Mouse (Mus musculus): ENCODE data around the gene Ddx23. TPM values are rescaled to one million over a fixed set of nuclear protein-coding genes. Genes with fewer than 3 reads are reported as not detected.

Gene Ddx23
- polyA plus RNA-seq, 1 experiment from 2014 or later = 16.5 TPM

DNA sequence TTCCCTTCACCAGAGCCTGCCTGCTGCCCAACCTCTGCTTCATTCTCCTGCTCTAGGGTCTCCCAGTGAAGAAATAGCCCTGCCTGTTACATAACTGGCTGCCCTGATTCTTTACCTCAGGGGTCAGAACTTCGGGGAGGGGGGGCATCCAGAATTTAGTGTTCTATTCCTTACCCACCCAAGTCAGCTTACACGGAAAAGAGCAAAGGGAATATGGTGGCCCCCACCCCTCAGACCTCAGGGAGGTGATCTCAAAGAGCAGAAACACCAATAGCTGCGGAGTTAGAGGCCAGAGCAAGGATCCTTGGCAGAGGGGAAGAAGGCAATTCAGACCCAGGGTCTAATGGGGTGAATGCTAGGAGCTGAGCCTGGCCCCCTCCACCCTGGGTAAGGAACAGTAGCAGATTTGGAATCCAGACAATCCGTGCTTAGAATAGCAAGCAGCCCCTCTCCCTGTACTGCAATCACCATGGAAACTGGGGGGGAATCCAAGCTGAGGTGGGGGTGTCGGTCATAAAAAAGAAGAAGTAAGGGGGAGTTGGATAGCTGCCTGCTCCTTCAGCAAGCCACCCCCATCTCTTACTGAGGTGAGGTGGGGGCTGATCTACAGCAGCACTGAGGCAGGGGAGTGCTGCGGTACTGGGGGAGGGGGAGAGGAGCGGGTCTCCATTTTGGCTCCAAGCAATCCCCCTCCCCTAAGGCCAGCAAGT is 11.7 kb upstream of the Ddx23 start:
- Histone ChIP-seq H3K4me1 (peaks cover 42% of the 10 kb centered on the region), H3K4me3 (no peak overlapping the region), H3K4me2 (0 out of 2 replicates have a peak overlapping the region, but pooled peaks have one; percentile 97), H3K27ac (replicated peaks) (no peak overlapping the region), H3K27me3 (replicated peaks) (peaks cover 56% of the 10 kb centered on the region), H3K9me3 (no peaks in the 10 kb centered on the region), H3K36me3 (no peaks in the 10 kb centered on the region), H3K9ac (peak overlapping the region; percentile 33; the same call in 1 of the 2 replicates)
- ATAC-seq (ENCODE audit: extremely low read depth, insufficient number of reproducible peaks, low FRiP score, low TSS enrichment) = no peak
- 41% methylated on average over 7 of the region's 7 CpGs for WGBS

DNA sequence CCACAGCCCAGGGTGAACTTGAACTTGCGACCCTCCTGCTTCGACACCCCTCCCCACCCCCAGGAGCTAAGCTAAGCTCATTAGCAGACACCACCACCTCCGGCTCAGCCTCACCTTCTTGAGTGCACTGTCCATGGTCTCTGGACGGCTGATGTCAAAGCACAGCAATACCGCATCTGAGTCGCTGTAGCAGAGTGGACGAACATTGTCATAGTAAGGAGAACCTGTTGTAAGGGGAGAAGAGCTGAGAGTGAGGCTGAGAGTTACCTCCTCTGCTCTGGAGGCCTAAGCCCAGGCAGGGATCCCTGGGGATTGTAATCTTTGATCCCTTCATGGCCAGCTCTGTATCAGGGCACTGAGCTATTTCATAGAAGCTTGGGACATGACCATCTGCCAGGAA is 11.0 kb upstream of the Ddx23 start:
- Histone ChIP-seq H3K4me1 (peaks cover 42% of the 10 kb centered on the region), H3K9me3 (no peaks in the 10 kb centered on the region), H3K27ac (replicated peaks) (no peak overlapping the region), H3K36me3 (no peaks in the 10 kb centered on the region), H3K4me2 (no peak overlapping the region), H3K9ac (no peak overlapping the region), H3K4me3 (no peak overlapping the region), H3K27me3 (replicated peaks) (peaks cover 51% of the 10 kb centered on the region)
- 78% methylated on average over 7 of the region's 7 CpGs for WGBS
- ATAC-seq (ENCODE audit: extremely low read depth, insufficient number of reproducible peaks, low FRiP score, low TSS enrichment) = no peak

DNA sequence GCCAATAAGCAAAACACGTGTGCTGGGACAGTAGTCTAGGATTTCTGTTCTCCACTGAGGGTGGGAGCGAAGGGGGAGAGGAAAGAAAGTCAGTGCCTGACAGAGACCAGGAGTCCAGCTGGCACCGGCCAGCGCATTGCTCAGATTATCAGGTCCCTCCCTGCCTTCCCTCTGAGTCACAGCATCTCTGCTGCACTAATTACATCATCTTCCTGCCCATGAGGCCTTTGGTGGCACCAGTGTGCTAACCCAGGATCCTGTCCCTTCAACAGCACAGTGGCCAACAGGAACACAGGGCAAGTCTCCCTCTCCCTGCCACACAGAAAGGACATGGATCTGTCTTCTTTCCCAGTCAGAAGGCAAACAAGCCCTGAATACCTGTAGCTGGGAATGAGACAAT is 9.9 kb upstream of the Ddx23 start:
- Histone ChIP-seq H3K9me3 (no peaks in the 10 kb centered on the region), H3K36me3 (no peaks in the 10 kb centered on the region), H3K27me3 (replicated peaks) (peaks cover 42% of the 10 kb centered on the region), H3K4me3 (no peak overlapping the region), H3K9ac (no peak overlapping the region), H3K4me2 (no peak overlapping the region), H3K4me1 (peaks cover 41% of the 10 kb centered on the region), H3K27ac (replicated peaks) (peak overlapping the region; percentile 40; the same call in 1 of the 2 replicates)
- WGBS = 22% methylated on average over 4 of the region's 4 CpGs
- ATAC-seq (ENCODE audit: extremely low read depth, insufficient number of reproducible peaks, low FRiP score, low TSS enrichment) = no peak

DNA sequence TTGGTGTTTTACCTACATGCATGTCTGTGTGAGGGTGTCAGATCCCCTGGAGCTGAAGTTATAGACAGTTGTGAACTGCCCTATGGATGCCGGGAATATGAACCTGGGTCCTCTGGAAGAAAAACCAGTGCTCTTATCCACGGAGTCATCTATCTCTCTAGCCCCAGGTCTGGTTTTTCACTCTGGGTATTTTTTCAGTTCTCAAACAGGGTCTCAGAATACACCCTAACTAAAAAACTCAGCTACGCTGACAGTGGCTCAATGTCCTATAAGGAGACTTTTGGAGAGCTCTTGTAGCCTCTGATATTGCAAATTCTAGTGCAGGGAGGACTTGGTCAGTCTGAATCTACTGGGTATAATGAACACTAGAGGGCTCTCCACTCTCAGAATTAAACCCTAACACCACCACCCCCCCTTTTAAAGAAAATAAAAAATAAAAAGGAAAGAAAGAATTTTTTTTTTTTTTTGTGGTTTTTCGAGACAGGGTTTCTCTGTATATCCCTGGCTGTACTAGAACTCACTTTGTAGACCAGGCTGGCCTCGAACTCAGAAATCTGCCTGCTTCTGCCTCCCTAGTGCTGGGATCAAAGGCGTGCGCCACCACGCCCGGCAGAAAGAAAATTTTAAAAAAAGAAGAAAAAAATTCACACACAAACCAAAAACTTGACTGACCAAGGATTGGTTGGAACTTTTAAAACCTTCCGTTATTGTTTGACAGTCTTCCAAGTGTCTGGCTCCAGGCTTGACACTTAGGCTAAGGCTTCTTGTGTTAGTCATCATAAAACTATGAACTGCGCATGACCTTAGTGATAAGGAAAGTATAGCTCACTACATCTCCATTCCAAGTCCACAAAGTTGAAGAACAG is 1.6 kb upstream of the Ddx23 start:
- Histone ChIP-seq H3K4me1 (peaks cover 15% of the 10 kb centered on the region), H3K9me3 (no peaks in the 10 kb centered on the region), H3K4me3 (no peak overlapping the region), H3K27ac (replicated peaks) (no peak overlapping the region), H3K4me2 (no peak overlapping the region), H3K27me3 (replicated peaks) (no peaks in the 10 kb centered on the region), H3K9ac (no peak overlapping the region), H3K36me3 (peaks cover 15% of the 10 kb centered on the region)
- WGBS = 73% methylated on average over 11 of the region's 11 CpGs
- no peak for ATAC-seq (ENCODE audit: extremely low read depth, insufficient number of reproducible peaks, low FRiP score, low TSS enrichment)

DNA sequence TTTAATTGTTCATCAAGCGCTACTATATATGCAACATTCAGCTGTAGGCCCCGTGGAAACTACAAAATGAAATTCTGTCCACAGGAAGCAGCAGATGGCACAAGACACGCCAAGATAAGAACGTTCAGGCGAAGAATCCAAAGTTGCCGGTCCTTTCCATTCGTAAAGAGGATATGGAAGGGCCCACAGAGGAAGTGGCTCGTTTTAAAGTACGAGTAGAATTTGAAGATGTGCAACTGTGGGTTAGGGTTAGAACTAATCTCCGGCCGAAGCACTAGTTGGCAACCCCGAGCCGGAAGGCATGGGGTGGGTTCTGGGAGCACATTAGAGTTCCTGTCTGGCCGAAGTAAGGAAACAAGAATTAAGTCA is 512 bp downstream of the Ddx23 start:
- H3K27me3 ChIP-seq (replicated peaks) = no peaks in the 10 kb centered on the region
- no peaks in the 10 kb centered on the region for H3K9me3 ChIP-seq
- H3K4me3 ChIP-seq = peak overlapping the region; percentile 70
- 1% methylated on average over 14 of the region's 14 CpGs for WGBS
- H3K4me2 ChIP-seq = peak overlapping the region; percentile 83
- peak overlapping the region; percentile 84 for H3K27ac ChIP-seq (replicated peaks)
- no peak for ATAC-seq (ENCODE audit: extremely low read depth, insufficient number of reproducible peaks, low FRiP score, low TSS enrichment)
- H3K4me1 ChIP-seq = peaks cover 15% of the 10 kb centered on the region
- peaks cover 36% of the 10 kb centered on the region for H3K36me3 ChIP-seq
- peak overlapping the region; percentile 91 for H3K9ac ChIP-seq

DNA sequence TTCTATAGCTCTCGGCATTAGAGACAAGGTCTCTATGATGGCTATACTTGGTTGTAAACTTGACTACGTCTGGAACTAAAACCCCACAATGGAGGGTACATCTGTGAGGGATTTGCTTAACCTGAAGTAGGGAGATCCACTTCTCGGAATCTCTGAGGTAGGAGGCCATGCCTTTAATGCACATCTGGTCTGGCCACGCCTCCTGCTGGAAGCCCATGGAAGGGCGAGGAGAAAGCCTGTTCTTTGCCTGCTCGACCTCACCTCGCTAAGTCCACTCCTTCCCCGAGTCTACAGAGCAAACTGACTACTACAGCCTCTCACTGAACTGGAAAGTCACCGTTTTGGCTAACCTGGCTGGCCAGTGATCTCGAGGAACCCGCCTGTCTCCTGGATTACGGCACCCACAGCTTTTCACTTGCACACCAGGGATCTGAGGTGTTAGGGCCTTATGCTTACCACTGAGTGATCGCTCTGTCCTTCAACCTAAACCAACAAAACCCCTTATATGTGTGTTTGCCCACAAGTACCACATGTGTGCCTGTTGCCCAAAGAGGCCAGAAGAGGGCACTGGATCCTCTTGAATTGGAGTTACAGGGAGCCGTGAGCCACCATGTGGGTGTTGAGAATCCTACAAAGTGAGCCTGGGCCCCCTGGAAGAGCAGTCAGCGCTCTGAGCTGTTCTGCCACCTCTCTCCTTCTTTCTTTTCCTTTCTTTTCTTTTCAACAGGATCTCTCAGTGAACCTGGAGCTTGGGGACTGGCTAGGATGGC is 5.5 kb downstream of the Ddx23 start:
- no peaks in the 10 kb centered on the region for H3K27me3 ChIP-seq (replicated peaks)
- WGBS = 83% methylated on average over 15 of the region's 15 CpGs
- H3K36me3 ChIP-seq = peaks cover 86% of the 10 kb centered on the region
- ATAC-seq (ENCODE audit: extremely low read depth, insufficient number of reproducible peaks, low FRiP score, low TSS enrichment) = no peak
- no peak overlapping the region for H3K27ac ChIP-seq (replicated peaks)
- peaks cover 11% of the 10 kb centered on the region for H3K4me1 ChIP-seq
- H3K9me3 ChIP-seq = no peaks in the 10 kb centered on the region
- H3K9ac ChIP-seq = no peak overlapping the region
- no peak overlapping the region for H3K4me3 ChIP-seq
- H3K4me2 ChIP-seq = no peak overlapping the region

DNA sequence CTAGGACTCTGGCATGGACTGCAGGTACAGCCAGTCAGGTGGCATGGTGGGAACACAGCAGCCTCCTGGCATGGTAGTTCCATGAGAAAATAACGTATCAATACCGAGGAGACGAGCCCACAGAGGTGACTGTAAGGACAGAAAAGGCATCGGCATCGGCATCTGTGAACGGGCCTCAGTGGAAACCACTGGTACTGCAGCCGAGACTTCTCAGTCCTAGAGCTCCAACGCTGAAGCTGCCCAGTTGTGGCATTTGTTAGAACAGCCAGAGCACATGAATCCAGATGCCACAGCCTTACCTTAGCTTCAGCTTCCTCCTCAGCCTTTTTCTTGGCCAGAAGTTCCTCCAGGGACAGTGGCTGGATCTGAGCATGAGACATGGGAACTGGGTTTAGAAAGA is 10.5 kb downstream of the Ddx23 start:
- Histone ChIP-seq H3K4me1 (no peaks in the 10 kb centered on the region), H3K9ac (no peak overlapping the region), H3K27ac (replicated peaks) (no peak overlapping the region), H3K4me3 (no peak overlapping the region), H3K9me3 (no peaks in the 10 kb centered on the region), H3K36me3 (peaks cover 100% of the 10 kb centered on the region), H3K27me3 (replicated peaks) (no peaks in the 10 kb centered on the region), H3K4me2 (no peak overlapping the region)
- 90% methylated on average over 8 of the region's 8 CpGs for WGBS
- no peak for ATAC-seq (ENCODE audit: extremely low read depth, insufficient number of reproducible peaks, low FRiP score, low TSS enrichment)

DNA sequence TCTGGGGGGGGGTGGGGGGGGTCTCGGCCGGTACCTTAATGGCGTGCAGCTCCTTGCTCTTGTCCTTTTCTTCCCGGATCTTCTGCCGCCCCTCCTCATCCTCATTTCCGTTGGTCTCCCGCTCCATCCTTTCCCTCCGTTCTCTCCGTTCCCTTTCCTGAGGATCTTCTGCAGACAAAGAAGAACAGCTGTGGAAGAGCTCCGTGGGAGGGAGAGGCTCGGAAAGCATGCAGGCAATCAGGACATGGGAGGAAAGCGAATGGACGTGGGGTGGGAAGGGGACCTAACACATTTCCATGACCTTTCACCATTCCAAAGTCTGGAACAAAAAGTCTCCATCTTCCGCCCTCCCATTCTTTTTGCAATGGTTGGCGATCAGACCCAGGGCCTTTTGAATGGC is 11.3 kb downstream of the Ddx23 start:
- Histone ChIP-seq H3K4me2 (no peak overlapping the region), H3K9me3 (no peaks in the 10 kb centered on the region), H3K4me3 (no peak overlapping the region), H3K36me3 (peaks cover 100% of the 10 kb centered on the region), H3K27ac (replicated peaks) (no peak overlapping the region), H3K4me1 (no peaks in the 10 kb centered on the region), H3K27me3 (replicated peaks) (no peaks in the 10 kb centered on the region), H3K9ac (no peak overlapping the region)
- no peak for ATAC-seq (ENCODE audit: extremely low read depth, insufficient number of reproducible peaks, low FRiP score, low TSS enrichment)
- WGBS = 92% methylated on average over 15 of the region's 15 CpGs

DNA sequence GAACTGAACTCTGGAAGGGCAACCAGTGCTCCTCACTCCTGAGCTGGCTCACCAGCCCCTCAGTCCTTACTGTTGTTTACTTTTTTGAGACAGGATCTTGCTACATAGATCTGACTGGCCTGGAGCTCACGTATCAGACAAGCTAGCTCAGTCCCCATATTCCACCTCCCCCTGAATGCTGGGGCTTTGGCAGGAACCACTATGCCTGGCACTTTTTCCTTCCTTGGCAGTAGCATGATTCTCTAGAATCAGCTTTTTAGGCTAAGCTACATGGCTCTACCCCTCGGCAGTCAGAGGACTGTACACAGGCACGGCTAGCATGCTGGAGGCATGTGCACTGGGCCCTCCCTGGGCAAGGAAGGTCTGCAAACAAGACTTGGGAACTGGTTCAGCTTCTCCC is 14.6 kb downstream of the Ddx23 start:
- H3K4me2 ChIP-seq = no peak overlapping the region
- no peak overlapping the region for H3K4me3 ChIP-seq
- peaks cover 100% of the 10 kb centered on the region for H3K36me3 ChIP-seq
- WGBS = 95% methylated on average over 3 of the region's 3 CpGs
- H3K27me3 ChIP-seq (replicated peaks) = no peaks in the 10 kb centered on the region
- no peak overlapping the region for H3K27ac ChIP-seq (replicated peaks)
- no peaks in the 10 kb centered on the region for H3K4me1 ChIP-seq
- ATAC-seq (ENCODE audit: extremely low read depth, insufficient number of reproducible peaks, low FRiP score, low TSS enrichment) = no peak
- H3K9me3 ChIP-seq = no peaks in the 10 kb centered on the region
- no peak overlapping the region for H3K9ac ChIP-seq

DNA sequence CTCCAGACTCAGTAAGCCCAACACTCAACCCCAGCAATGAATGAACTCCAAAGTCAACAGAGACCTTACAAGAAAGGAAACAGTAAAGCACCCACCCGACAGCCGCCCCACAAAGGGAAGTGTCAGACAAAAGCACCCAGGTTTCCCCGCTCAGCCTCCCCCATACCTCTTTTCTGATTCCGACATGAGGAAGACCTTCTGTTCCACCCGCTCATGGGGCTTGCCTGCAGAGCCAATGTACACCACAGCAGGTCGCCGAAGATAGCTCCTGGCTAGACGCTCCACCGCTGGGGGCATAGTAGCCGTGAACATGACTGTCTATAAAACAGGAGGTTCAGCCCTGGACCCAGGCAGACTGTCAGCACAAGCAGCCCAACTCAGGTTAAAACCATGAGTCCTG is 15.4 kb downstream of the Ddx23 start:
- 90% methylated on average over 10 of the region's 10 CpGs for WGBS
- Histone ChIP-seq H3K27ac (replicated peaks) (no peak overlapping the region), H3K4me3 (no peak overlapping the region), H3K9me3 (no peaks in the 10 kb centered on the region), H3K36me3 (peaks cover 100% of the 10 kb centered on the region), H3K4me2 (no peak overlapping the region), H3K27me3 (replicated peaks) (no peaks in the 10 kb centered on the region), H3K4me1 (no peaks in the 10 kb centered on the region), H3K9ac (no peak overlapping the region)
- ATAC-seq (ENCODE audit: extremely low read depth, insufficient number of reproducible peaks, low FRiP score, low TSS enrichment) = no peak

DNA sequence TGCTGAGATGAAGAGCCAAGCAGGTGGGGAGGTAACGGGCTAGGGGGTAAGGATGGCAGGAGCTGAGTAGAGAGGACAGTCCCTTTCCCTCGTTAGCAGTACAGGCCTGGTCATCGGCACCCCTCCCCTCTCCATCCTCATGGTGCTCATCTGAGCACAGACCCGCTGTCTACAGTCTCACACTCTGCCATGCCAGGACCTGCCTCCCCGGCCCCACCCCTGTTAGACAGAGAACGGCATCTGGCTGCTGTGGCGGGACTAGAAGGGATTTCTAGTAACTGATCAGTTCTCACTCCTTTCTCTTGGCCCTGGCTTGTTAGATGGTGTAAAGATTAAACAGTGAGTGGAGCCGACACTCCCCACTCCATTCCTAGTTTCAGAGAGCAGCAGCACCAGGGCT is 16.0 kb downstream of the Ddx23 start:
- 67% methylated on average over 8 of the region's 8 CpGs for WGBS
- no peak overlapping the region for H3K9ac ChIP-seq
- no peaks in the 10 kb centered on the region for H3K9me3 ChIP-seq
- no peak overlapping the region for H3K4me2 ChIP-seq
- ATAC-seq (ENCODE audit: extremely low read depth, insufficient number of reproducible peaks, low FRiP score, low TSS enrichment) = no peak
- H3K27ac ChIP-seq (replicated peaks) = no peak overlapping the region
- peaks cover 100% of the 10 kb centered on the region for H3K36me3 ChIP-seq
- no peak overlapping the region for H3K4me3 ChIP-seq
- no peaks in the 10 kb centered on the region for H3K27me3 ChIP-seq (replicated peaks)
- no peaks in the 10 kb centered on the region for H3K4me1 ChIP-seq
